Mouse (Mus musculus): ENCODE measurements around the gene Vwa8. TPM values are rescaled to one million over a fixed set of nuclear protein-coding genes. Genes with fewer than 3 reads are reported as not detected.

Gene Vwa8
- polyA plus RNA-seq, 2 experiments: 11.8 to 14.0 TPM

- no peaks in the 10 kb centered on the region for H3K27me3 ChIP-seq (ENCODE audit: control insufficient read depth, insufficient read depth, low read length)
- TF ChIP-seq POLR2A (IDR thresholded peaks at IDR 0.05; ENCODE audit: borderline replicate concordance, extremely low read depth, insufficient read depth, insufficient read length): no peak
- WGBS: 2% methylated on average over 3 of the region's 3 CpGs
Observed at GRCm38 (mm10) chr14:78848477-78848876, 375 bp upstream of the Vwa8 start.

GRCm38 (mm10) chr14:78849961-78850578, 1.2 kb downstream of the Vwa8 start:
- no peak for TF ChIP-seq POLR2A (IDR thresholded peaks at IDR 0.05; ENCODE audit: borderline replicate concordance, extremely low read depth, insufficient read depth, insufficient read length)
- H3K9ac ChIP-seq (ENCODE audit: low read depth, low read length, severe bottlenecking): no peak overlapping the region
- no peak for ATAC-seq (ENCODE audit: low FRiP score, low read depth)
- H3K36me3 ChIP-seq (ENCODE audit: control insufficient read depth, insufficient read depth, low read length): no peaks in the 10 kb centered on the region
- H3K9me3 ChIP-seq (ENCODE audit: control insufficient read depth, low read length): no peaks in the 10 kb centered on the region
- H3K4me2 ChIP-seq (replicated peaks; ENCODE audit: low read depth, low read length, severe bottlenecking): peak overlapping the region; percentile 81
- no peaks in the 10 kb centered on the region for H3K27me3 ChIP-seq (ENCODE audit: control insufficient read depth, insufficient read depth, low read length)
- 56% methylated on average over 5 of the region's 5 CpGs for WGBS
- peak overlapping the region; percentile 90 for H3K4me3 ChIP-seq (replicated peaks; ENCODE audit: low read length)
- H3K27ac ChIP-seq (replicated peaks; ENCODE audit: low read depth, low read length): no peak overlapping the region
- DNase-seq (ENCODE audit: low spot score): peak; percentile 43
- H3K4me1 ChIP-seq (ENCODE audit: control insufficient read depth, insufficient read depth, low read length): peaks cover 8% of the 10 kb centered on the region

More at GRCm38 (mm10) chr14:78848477-78848876, 375 bp upstream of the Vwa8 start:
- Histone ChIP-seq H3K4me2 (replicated peaks; ENCODE audit: low read depth, low read length, severe bottlenecking) (peak overlapping the region; percentile 81), H3K4me3 (replicated peaks; ENCODE audit: low read length) (peak overlapping the region; percentile 90), H3K27ac (replicated peaks; ENCODE audit: low read depth, low read length) (peak overlapping the region; percentile 81), H3K9ac (ENCODE audit: low read depth, low read length, severe bottlenecking) (peak overlapping the region; percentile 90), H3K9me3 (ENCODE audit: control insufficient read depth, low read length) (no peaks in the 10 kb centered on the region), H3K4me1 (ENCODE audit: control insufficient read depth, insufficient read depth, low read length) (peaks cover 8% of the 10 kb centered on the region), H3K36me3 (ENCODE audit: control insufficient read depth, insufficient read depth, low read length) (no peaks in the 10 kb centered on the region)
- DNase-seq (ENCODE audit: low spot score) (no peak), ATAC-seq (ENCODE audit: low FRiP score, low read depth) (no peak)

GRCm38 (mm10) chr14:78850666-78851065, 1.8 kb downstream of the Vwa8 start:
- WGBS: 30% methylated on average over 8 of the region's 8 CpGs
- no peak for TF ChIP-seq POLR2A (IDR thresholded peaks at IDR 0.05; ENCODE audit: borderline replicate concordance, extremely low read depth, insufficient read depth, insufficient read length)

GRCm38 (mm10) chr14:78851366-78851765, 2.5 kb downstream of the Vwa8 start:
- Histone ChIP-seq H3K36me3 (ENCODE audit: control insufficient read depth, insufficient read depth, low read length) (no peaks in the 10 kb centered on the region), H3K27ac (replicated peaks; ENCODE audit: low read depth, low read length) (no peak overlapping the region), H3K4me2 (replicated peaks; ENCODE audit: low read depth, low read length, severe bottlenecking) (no peak overlapping the region), H3K9ac (ENCODE audit: low read depth, low read length, severe bottlenecking) (no peak overlapping the region), H3K27me3 (ENCODE audit: control insufficient read depth, insufficient read depth, low read length) (no peaks in the 10 kb centered on the region), H3K4me1 (ENCODE audit: control insufficient read depth, insufficient read depth, low read length) (peaks cover 8% of the 10 kb centered on the region), H3K4me3 (replicated peaks; ENCODE audit: low read length) (no peak overlapping the region), H3K9me3 (ENCODE audit: control insufficient read depth, low read length) (no peaks in the 10 kb centered on the region)
- ATAC-seq (ENCODE audit: low FRiP score, low read depth) (no peak), DNase-seq (ENCODE audit: low spot score) (no peak)
- no peak for TF ChIP-seq POLR2A (IDR thresholded peaks at IDR 0.05; ENCODE audit: borderline replicate concordance, extremely low read depth, insufficient read depth, insufficient read length)
- WGBS: 72% methylated on average over 3 of the region's 3 CpGs

More at GRCm38 (mm10) chr14:78850666-78851065, 1.8 kb downstream of the Vwa8 start:
- no peak overlapping the region for H3K4me2 ChIP-seq (replicated peaks; ENCODE audit: low read depth, low read length, severe bottlenecking)
- no peaks in the 10 kb centered on the region for H3K36me3 ChIP-seq (ENCODE audit: control insufficient read depth, insufficient read depth, low read length)
- ATAC-seq (ENCODE audit: low FRiP score, low read depth) (no peak), DNase-seq (ENCODE audit: low spot score) (no peak)
- H3K9ac ChIP-seq (ENCODE audit: low read depth, low read length, severe bottlenecking): no peak overlapping the region
- no peaks in the 10 kb centered on the region for H3K9me3 ChIP-seq (ENCODE audit: control insufficient read depth, low read length)
- H3K27me3 ChIP-seq (ENCODE audit: control insufficient read depth, insufficient read depth, low read length): no peaks in the 10 kb centered on the region
- no peak overlapping the region for H3K27ac ChIP-seq (replicated peaks; ENCODE audit: low read depth, low read length)
- no peak overlapping the region for H3K4me3 ChIP-seq (replicated peaks; ENCODE audit: low read length)
- peaks cover 8% of the 10 kb centered on the region for H3K4me1 ChIP-seq (ENCODE audit: control insufficient read depth, insufficient read depth, low read length)

GRCm38 (mm10) chr14:78852401-78853246, 3.8 kb downstream of the Vwa8 start:
- Histone ChIP-seq H3K4me2 (replicated peaks; ENCODE audit: low read depth, low read length, severe bottlenecking) (no peak overlapping the region), H3K9ac (ENCODE audit: low read depth, low read length, severe bottlenecking) (no peak overlapping the region), H3K27me3 (ENCODE audit: control insufficient read depth, insufficient read depth, low read length) (no peaks in the 10 kb centered on the region), H3K9me3 (ENCODE audit: control insufficient read depth, low read length) (no peaks in the 10 kb centered on the region), H3K4me3 (replicated peaks; ENCODE audit: low read length) (no peak overlapping the region), H3K27ac (replicated peaks; ENCODE audit: low read depth, low read length) (no peak overlapping the region), H3K36me3 (ENCODE audit: control insufficient read depth, insufficient read depth, low read length) (no peaks in the 10 kb centered on the region), H3K4me1 (ENCODE audit: control insufficient read depth, insufficient read depth, low read length) (peaks cover 8% of the 10 kb centered on the region)
- 77% methylated on average over 5 of the region's 5 CpGs for WGBS
- DNase-seq (ENCODE audit: low spot score) (no peak), ATAC-seq (ENCODE audit: low FRiP score, low read depth) (no peak)
- no peak for TF ChIP-seq POLR2A (IDR thresholded peaks at IDR 0.05; ENCODE audit: borderline replicate concordance, extremely low read depth, insufficient read depth, insufficient read length)

All from limb, embryonic 14.5 days (tissue).